Comparison of ENCODE assay signal across 21 mouse cellular contexts in the genomic region with DNA sequence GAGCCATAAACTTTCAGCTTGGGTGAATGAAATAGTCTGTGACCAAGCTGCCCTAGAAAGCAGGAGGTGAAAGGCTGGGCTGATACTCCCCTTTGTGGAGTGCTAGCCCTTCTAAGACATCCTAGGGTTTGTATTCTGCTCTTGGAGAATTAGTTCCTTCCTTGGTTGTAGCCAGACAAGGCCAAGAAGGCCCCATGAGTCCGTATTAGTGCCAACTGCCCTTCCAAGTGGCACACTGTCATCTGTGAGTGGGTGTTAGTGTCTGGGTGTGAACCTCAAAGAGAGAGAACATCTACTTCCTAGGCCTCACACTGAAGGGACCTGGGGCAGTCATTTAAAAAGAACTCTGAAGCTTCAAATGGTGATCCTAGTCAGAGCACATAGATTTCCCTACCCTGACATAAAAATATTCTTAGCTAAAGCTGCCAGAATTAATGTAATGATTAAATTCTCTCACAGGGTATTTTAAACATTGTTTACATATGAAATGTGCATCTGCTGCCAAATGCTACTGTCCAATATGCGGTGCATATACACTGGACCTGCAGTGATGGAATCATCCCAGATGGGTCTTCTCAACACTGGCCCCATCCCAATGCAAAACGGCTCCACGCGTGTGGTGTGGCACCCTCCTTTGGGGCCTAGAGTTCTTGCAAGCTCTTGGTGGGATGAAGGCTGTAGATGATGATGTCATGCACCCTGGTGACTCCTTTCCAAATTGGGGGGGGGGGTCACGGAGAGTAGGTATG. TPM values are rescaled to one million over a fixed set of nuclear protein-coding genes. Genes with fewer than 3 reads are reported as not detected.
"Had no signal": no experiment of that assay in that cellular context is flagged by ENCODE, and none has a peak within 500 bp of the region (broad histone marks: within the 10 kb centered on the region; RNA-seq: fewer than 3 reads in every experiment).

No protein-coding gene starts in this region.

- H3K9ac ChIP-seq: limb, embryonic 12.5 days; limb, embryonic 15.5 days; liver, embryonic 14.5 days; liver, postnatal 0 days; midbrain, embryonic 13.5 days; neural tube, embryonic 13.5 days; stomach, embryonic 15.5 days had no signal

- H3K36me3 ChIP-seq: limb, embryonic 12.5 days; limb, embryonic 15.5 days; stomach, embryonic 15.5 days had no signal

- H3K27me3 ChIP-seq: limb, embryonic 12.5 days; limb, embryonic 15.5 days; midbrain, embryonic 13.5 days; neural tube, embryonic 13.5 days; stomach, embryonic 15.5 days had no signal

- H3K4me1 ChIP-seq: megakaryocyte, embryonic 14.5 days; stomach, embryonic 15.5 days had no signal

- H3K9me3 ChIP-seq: limb, embryonic 12.5 days; limb, embryonic 15.5 days; megakaryocyte, embryonic 14.5 days; midbrain, embryonic 10.5 days; midbrain, embryonic 13.5 days; neural tube, embryonic 13.5 days; stomach, embryonic 15.5 days had no signal

- ATAC-seq: liver, postnatal 0 days; lung, postnatal 0 days; midbrain, embryonic 13.5 days; midbrain, embryonic 16.5 days had no signal

- H3K4me2 ChIP-seq: limb, embryonic 12.5 days; limb, embryonic 15.5 days; liver, embryonic 11.5 days; midbrain, embryonic 13.5 days; neural tube, embryonic 13.5 days; stomach, embryonic 15.5 days had no signal

- H3K27ac ChIP-seq: limb, embryonic 12.5 days; limb, embryonic 15.5 days; liver, embryonic 14.5 days; midbrain, embryonic 10.5 days; midbrain, embryonic 13.5 days; neural tube, embryonic 13.5 days; stomach, embryonic 15.5 days had no signal

- H3K4me3 ChIP-seq: limb, embryonic 12.5 days; limb, embryonic 15.5 days; megakaryocyte, embryonic 14.5 days; midbrain, embryonic 10.5 days; midbrain, embryonic 13.5 days; myocyte; neural tube, embryonic 13.5 days; stomach, embryonic 15.5 days had no signal

- DNase-seq: kidney, adult 9 months; kidney, postnatal 14 days; kidney, postnatal 4 days; liver, postnatal 0 days; right cerebral cortex, postnatal 25 days; spleen, adult 18-20 months; thymus, adult 2 months; thymus, postnatal 14 days; thymus, postnatal 4 days had no signal

RNA-seq across cellular contexts. Expression of a gene that starts 41.7 kb away (rescaled TPM):
- polyA plus RNA-seq: liver, postnatal 0 days had no signal
